Mouse (Mus musculus): ENCODE data around the gene Atg3.
A peak's percentile ranks its signal among the peaks of the same experiment; 100 is the strongest.

Atg3 gene

DNA sequence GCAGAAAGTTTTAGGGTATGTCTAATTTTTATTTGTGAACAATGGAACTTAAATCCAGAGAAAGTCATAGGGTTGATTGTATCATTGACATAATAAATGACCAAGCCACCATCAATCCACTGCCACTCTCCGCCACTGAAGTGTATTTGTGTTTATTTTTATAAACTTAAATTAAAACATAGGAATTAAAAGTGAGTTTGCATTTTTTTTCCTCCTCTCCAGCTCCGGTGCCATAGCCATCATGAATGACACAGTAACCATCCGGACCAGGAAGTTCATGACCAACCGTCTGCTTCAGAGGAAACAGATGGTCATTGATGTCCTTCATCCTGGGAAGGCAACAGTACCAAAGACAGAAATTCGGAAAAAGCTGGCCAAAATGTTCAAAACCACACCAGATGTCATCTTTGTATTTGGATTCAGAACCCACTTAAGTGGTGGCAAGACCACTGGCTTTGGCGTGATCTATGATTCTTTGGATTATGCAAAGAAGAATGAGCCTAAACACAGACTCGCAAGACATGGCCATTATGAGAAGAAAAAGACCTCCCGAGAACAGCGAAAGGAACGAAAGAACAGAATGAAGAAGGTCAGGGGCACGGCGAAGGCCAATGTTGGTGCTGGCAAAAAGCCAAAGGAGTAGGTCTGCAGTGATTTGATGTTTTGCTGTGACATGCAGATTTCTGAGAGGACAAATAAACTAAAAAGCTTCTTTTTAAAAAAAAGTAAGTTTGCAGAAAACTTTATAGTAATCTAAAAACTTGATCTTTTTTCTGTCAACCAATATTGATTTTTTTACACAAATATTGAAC lies 46.5 kb downstream of the Atg3 start:
- DNase-seq (ENCODE audit: low spot score in 2 of 2) = no peak

GRCm38 (mm10) chr16:45222016-45222415 lies 63.4 kb downstream of the Atg3 start:
- DNase-seq (ENCODE audit: low spot score in 2 of 2) = no peak

- DNase-seq (ENCODE audit: low spot score in 2 of 2) = no peak
Observed at GRCm38 (mm10) chr16:45222771-45223170, 64.2 kb downstream of the Atg3 start.

DNA sequence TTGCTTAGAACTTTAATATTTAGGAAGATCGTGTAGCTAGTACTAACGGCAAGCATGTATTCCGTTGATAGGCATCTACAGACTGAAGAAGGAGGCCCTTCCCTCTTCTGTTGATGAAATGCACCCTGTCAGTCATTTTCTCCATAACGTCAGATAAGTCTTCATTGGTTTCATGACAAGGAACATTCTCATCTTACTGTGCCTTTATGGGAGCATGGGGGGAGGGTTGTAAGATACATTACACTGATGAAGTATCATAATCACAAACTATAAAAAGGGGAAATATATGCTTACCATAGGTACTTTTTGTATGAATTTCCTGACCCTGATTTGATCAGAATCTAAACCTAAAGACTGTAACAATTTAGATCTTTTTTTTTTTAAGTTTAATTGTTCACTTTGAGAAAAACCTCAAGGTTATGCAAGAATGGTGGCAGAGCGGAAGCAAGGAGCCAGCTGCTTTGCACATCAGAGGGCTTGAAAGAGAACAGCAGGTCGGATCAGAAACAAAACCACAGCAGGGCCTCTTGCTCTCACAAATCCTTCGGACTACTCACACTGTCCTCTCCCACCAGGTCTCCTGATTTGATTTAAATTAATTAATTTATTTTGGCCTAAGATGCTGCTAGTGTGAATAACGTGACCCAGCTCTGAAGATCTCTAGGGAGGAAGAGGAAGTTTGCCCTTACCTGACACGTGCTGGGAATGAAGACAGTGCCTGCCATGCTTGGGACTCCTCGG lies 65.2 kb downstream of the Atg3 start, which contains the start of gene Btla:
Btla (plus strand) TSS at position 668 of the 741 bp plus-strand sequence.
- DNase-seq (ENCODE audit: low spot score in 2 of 2) = peak; percentile 19 to 20

DNA sequence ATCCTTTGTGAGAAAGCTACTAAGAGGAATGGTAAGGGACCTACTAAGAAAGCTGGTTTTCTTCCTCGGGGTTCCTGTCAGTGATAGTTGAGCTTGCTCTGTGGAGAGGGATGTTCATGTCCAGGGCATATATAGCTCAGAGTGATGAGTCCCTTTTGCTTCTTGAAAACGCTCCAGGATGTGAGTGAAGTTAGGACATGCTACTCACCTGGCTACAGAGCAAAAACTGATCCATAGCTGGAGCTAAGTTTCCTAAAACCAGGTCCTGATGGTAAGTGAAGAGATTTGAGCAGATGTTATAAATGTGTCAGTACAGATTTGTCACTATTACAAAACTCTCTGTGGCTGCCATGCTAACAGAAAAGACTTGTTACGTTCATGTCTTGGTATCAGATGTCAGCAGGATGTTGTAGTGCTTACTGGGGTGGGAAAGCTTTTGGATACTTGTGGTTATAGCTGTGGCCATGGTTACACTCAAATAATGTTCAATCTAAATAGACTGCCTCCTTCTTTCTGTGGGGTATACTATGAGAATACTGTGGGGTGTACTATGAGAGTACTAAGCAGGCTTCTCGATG lies 65.9 kb downstream of the Atg3 start:
- no peak for DNase-seq (ENCODE audit: low spot score in 2 of 2)

- no peak for DNase-seq (ENCODE audit: low spot score in 2 of 2)
Observed at GRCm38 (mm10) chr16:45227002-45227401, 68.4 kb downstream of the Atg3 start.

GRCm38 (mm10) chr16:45231296-45231695 lies 72.7 kb downstream of the Atg3 start:
- DNase-seq (ENCODE audit: low spot score in 2 of 2) = no peak

GRCm38 (mm10) chr16:45233007-45233406 lies 74.4 kb downstream of the Atg3 start:
- no peak for DNase-seq (ENCODE audit: low spot score in 2 of 2)

Data from spleen, postnatal 14 days (tissue).